Mouse (Mus musculus): ENCODE results near the gene Pink1. TPM values are rescaled to one million over a fixed set of nuclear protein-coding genes. Genes with fewer than 3 reads are reported as not detected.

The Pink1 gene
- polyA plus RNA-seq, 1 experiment, result 48.1 TPM

DNA sequence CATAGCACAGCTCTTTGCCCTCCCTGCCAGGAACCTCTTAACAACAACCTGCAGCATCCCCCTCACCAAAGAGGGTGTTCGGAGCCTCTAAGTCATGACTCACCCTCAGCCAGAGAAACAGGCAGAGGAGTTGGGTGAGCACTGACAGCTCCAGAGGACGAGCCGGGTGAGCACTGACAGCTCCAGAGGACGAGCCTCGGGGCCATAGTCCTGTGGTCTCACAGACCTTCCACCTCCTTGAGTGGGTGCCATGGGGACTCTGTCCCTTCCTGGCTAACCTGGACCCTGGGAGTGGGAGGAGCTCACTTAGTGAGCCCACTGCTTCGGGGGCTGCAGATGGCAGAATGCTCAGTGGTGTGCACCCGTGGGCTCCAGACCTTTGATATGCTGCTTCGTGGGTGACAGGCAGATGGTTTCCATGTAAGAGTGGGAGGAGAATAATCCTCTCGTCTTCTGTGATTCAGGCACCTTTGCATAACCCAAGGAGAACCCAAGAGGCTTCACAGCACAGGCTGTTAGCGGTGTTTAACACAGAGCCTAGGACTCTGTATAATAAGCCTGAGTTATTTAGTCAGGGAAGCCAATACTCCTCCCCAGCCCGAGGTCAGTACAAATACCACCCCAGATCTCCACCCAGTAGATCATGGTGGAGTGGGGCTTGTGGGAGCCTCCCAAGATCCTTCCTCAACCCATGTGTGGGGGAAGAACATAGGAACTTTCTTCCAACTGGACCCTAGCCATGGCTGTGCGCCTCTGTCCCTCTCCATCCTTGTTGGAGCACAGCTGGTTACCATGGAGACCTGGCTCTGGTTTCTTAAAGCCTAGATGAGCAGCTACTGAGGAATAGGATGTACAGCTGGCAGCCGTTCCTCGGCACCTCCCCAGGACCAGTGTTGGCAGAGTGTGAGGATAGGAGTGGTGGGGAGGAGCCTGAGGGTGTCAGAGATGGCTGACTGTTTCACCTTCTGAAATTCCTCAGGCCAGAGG is 53.8 kb downstream of the Pink1 start:
- TF ChIP-seq CTCF (IDR thresholded peaks at IDR 0.05; ENCODE audit: extremely low read depth, insufficient read depth, insufficient read length, insufficient replicate concordance) (no peak), POLR2A (IDR thresholded peaks at IDR 0.05; ENCODE audit: low read depth, low read length) (no peak)
- 81% methylated on average over 14 of the region's 14 CpGs for WGBS

DNA sequence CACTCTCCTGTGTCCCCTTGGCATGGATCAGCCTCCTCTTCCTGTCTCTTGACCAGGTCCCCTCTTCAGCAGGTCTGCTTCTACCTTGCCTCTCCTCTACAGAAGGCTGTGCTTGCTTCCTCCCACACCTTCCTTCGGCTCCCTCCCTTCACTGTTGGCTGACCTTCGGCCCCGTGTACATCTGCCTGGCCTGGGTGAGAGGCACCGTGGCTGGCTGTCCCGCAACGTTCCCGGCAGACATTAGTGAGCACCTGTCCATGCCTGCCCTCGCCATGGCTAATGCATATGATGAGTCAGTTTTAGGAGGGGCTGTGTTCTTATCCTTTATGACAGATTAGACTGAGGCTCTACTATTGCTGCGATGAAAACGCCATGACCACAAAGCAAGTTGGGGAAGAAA is 58.2 kb downstream of the Pink1 start:
- no peak for DNase-seq (ENCODE audit: low read depth in 1 of 2, low spot score in 2 of 2)
- no peak for TF ChIP-seq CTCF (IDR thresholded peaks at IDR 0.05; ENCODE audit: extremely low read depth, insufficient read depth, insufficient read length, insufficient replicate concordance)
- WGBS, result 97% methylated on average over 10 of the region's 10 CpGs
- H3K36me3 ChIP-seq (ENCODE audit: control insufficient read depth, insufficient read depth, low read length), result no peaks in the 10 kb centered on the region
- no peaks in the 10 kb centered on the region; the same call in 1 of the 2 replicates for H3K27me3 ChIP-seq (ENCODE audit: control insufficient read depth, insufficient read depth, low read length)
- H3K4me3 ChIP-seq (ENCODE audit: extremely low read depth, insufficient read depth, insufficient read length), result no peak overlapping the region
- H3K27ac ChIP-seq (ENCODE audit: insufficient read depth, low read length), result no peak overlapping the region
- H3K4me1 ChIP-seq (ENCODE audit: control insufficient read depth, insufficient read depth, insufficient read length), result peaks cover under 1% of the 10 kb centered on the region; the same call in 1 of the 2 replicates

More for the DNA sequence above, 53.8 kb downstream of the Pink1 start:
- DNase-seq (ENCODE audit: low read depth in 1 of 2, low spot score in 2 of 2), result no peak
- Histone ChIP-seq H3K4me1 (ENCODE audit: control insufficient read depth, insufficient read depth, insufficient read length) (no peaks in the 10 kb centered on the region), H3K27ac (ENCODE audit: insufficient read depth, low read length) (no peak overlapping the region), H3K36me3 (ENCODE audit: control insufficient read depth, insufficient read depth, low read length) (no peaks in the 10 kb centered on the region), H3K27me3 (ENCODE audit: control insufficient read depth, insufficient read depth, low read length) (no peaks in the 10 kb centered on the region), H3K4me3 (ENCODE audit: extremely low read depth, insufficient read depth, insufficient read length) (no peak overlapping the region)

Other genes with a start within 250 kb of the Pink1 start
- gene Hp1bp3, start 110.0 kb downstream of the Pink1 start, polyA plus RNA-seq (2012; rRNA removed), result 33.5 and 34.2 TPM in 2 replicates
- 1.4 and 1.5 TPM in 2 replicates for gene Sh2d5, start 75.9 kb downstream of the Pink1 start, polyA plus RNA-seq (2012; rRNA removed)
- 0.28 and 0.38 TPM in 2 replicates for gene Kif17, start 75.9 kb downstream of the Pink1 start, polyA plus RNA-seq (2012; rRNA removed)
- 106 and 138 TPM in 2 replicates for gene Ddost, start 21.6 kb downstream of the Pink1 start, polyA plus RNA-seq (2012; rRNA removed)
- 0.33 TPM in 1 of 2 replicates, not detected in the other for gene Cda, start 41.7 kb upstream of the Pink1 start, polyA plus RNA-seq (2012; rRNA removed)
- gene Fam43b, start 70.2 kb upstream of the Pink1 start, polyA plus RNA-seq (2012; rRNA removed), result 0.06 and 0.13 TPM in 2 replicates
- gene Mul1, start 108.4 kb upstream of the Pink1 start, polyA plus RNA-seq (2012; rRNA removed), result 7.8 and 8.7 TPM in 2 replicates
- gene Camk2n1, start 128.0 kb upstream of the Pink1 start, polyA plus RNA-seq (2012; rRNA removed), result 9.2 and 14.4 TPM in 2 replicates